Mouse (Mus musculus) olfactory bulb, adult 2 months (tissue): ENCODE data around the gene Irf1.

Experiments
- CTCF ChIP-seq: fragments of 200-500 bp; IDR thresholded peaks from 2 replicates; pipeline ENCODE4 v1.5.1; 2012; ENCODE audit warnings: low read depth, mild to moderate bottlenecking, low read length, moderate library complexity; ENCODE audit not compliant: insufficient read depth
- POLR2A ChIP-seq: fragments of 200-500 bp; IDR thresholded peaks from 2 replicates; pipeline ENCODE4 v1.6.1; 2012; ENCODE audit warnings: mild to moderate bottlenecking, low read depth, low read length, moderate library complexity; ENCODE audit not compliant: insufficient read depth

- TF ChIP-seq POLR2A, result no peak
- no peak for TF ChIP-seq CTCF
Measured at GRCm38 (mm10) chr11:53810749-53811148, 40.9 kb downstream of the Irf1 start.
